Mouse (Mus musculus): ENCODE data around the gene Afdn.

GRCm38 (mm10) chr17:13741611-13742010 lies 18.7 kb upstream of the Afdn start:
- TF ChIP-seq CTCF (IDR thresholded peaks at IDR 0.05; ENCODE audit: borderline replicate concordance, control insufficient read depth, extremely low read depth, insufficient read depth, low read length, poor library complexity) (no peak), POLR2A (IDR thresholded peaks at IDR 0.05; ENCODE audit: control insufficient read depth, extremely low read depth, insufficient read depth, low read length, poor library complexity) (no peak)

All from thymus, adult 2 months (tissue).